Mouse (Mus musculus): ENCODE results near the gene Ptov1. TPM values are rescaled to one million over a fixed set of nuclear protein-coding genes. Genes with fewer than 3 reads are reported as not detected.

The Ptov1 gene
- total RNA-seq, 1 experiment = 144 TPM

- Histone ChIP-seq H3K4me1 (ENCODE audit: control insufficient read depth in 2 of 2, insufficient read depth in 2 of 2, low read length in 2 of 2, poor library complexity in 1 of 2) (peaks cover 0 to 2% of the 10 kb centered on the region in 2 experiments; a peak in 2 of 4 replicates), H3K9me3 (ENCODE audit: control insufficient read depth, insufficient read depth, low read depth, low read length) (no peaks in the 10 kb centered on the region), H3K36me3 (ENCODE audit: control insufficient read depth, insufficient read depth, low read length, poor library complexity, severe bottlenecking) (peaks cover 14% of the 10 kb centered on the region), H3K4me3 (ENCODE audit: insufficient read depth in 1 of 2, low read depth in 1 of 2, low read length in 2 of 2, poor library complexity in 1 of 2, severe bottlenecking in 1 of 2) (no peak overlapping the region), H3K9ac (ENCODE audit: insufficient read depth, low read depth, low read length, poor library complexity, severe bottlenecking) (no peak overlapping the region), H3K27ac (ENCODE audit: insufficient read depth, low read depth, low read length, poor library complexity, severe bottlenecking) (no peak overlapping the region)
- no peak for TF ChIP-seq HCFC1 (IDR thresholded peaks at IDR 0.05; ENCODE audit: borderline replicate concordance, insufficient read depth, low read length)
- no peak for TF ChIP-seq ZNF384 (IDR thresholded peaks at IDR 0.05; ENCODE audit: low read depth, low read length)
- TF ChIP-seq ZC3H11A (IDR thresholded peaks at IDR 0.05; ENCODE audit: borderline replicate concordance, low read depth, low read length) = no peak
- no peak for TF ChIP-seq CHD2 (IDR thresholded peaks at IDR 0.05; ENCODE audit: low read depth, low read length)
- TF ChIP-seq MAFK (IDR thresholded peaks at IDR 0.05; ENCODE audit: insufficient read depth, low read depth, low read length) = no peak
- no peak for DNase-seq (ENCODE audit: low read depth, low spot score)
- in situ Hi-C loops (cut with MboI; ENCODE audit: low sequenced_read_pairs in 2 of 2, unreplicated experiment in 2 of 2) = no loop called here
Observed at GRCm38 (mm10) chr7:44916191-44916590, 46.6 kb upstream of the Ptov1 start.

GRCm38 (mm10) chr7:44915314-44915713 is 45.7 kb upstream of the Ptov1 start:
- TF ChIP-seq CHD2 (IDR thresholded peaks at IDR 0.05; ENCODE audit: low read depth, low read length) (no peak), ZNF384 (IDR thresholded peaks at IDR 0.05; ENCODE audit: low read depth, low read length) (no peak), ZC3H11A (IDR thresholded peaks at IDR 0.05; ENCODE audit: borderline replicate concordance, low read depth, low read length) (no peak), HCFC1 (IDR thresholded peaks at IDR 0.05; ENCODE audit: borderline replicate concordance, insufficient read depth, low read length) (no peak), MAFK (IDR thresholded peaks at IDR 0.05; ENCODE audit: insufficient read depth, low read depth, low read length) (no peak)
- DNase-seq (ENCODE audit: low read depth, low spot score) = no peak
- in situ Hi-C loops (cut with MboI; ENCODE audit: low sequenced_read_pairs in 2 of 2, unreplicated experiment in 2 of 2) = no loop called here

GRCm38 (mm10) chr7:44914396-44914795 is 44.8 kb upstream of the Ptov1 start:
- H3K9ac ChIP-seq (ENCODE audit: insufficient read depth, low read depth, low read length, poor library complexity, severe bottlenecking) = no peak overlapping the region
- no peak for TF ChIP-seq ZC3H11A (IDR thresholded peaks at IDR 0.05; ENCODE audit: borderline replicate concordance, low read depth, low read length)
- no peak for TF ChIP-seq HCFC1 (IDR thresholded peaks at IDR 0.05; ENCODE audit: borderline replicate concordance, insufficient read depth, low read length)
- TF ChIP-seq CHD2 (IDR thresholded peaks at IDR 0.05; ENCODE audit: low read depth, low read length) = no peak
- TF ChIP-seq ZNF384 (IDR thresholded peaks at IDR 0.05; ENCODE audit: low read depth, low read length) = no peak
- TF ChIP-seq MAFK (IDR thresholded peaks at IDR 0.05; ENCODE audit: insufficient read depth, low read depth, low read length) = no peak
- no peak overlapping the region for H3K27ac ChIP-seq (ENCODE audit: insufficient read depth, low read depth, low read length, poor library complexity, severe bottlenecking)
- in situ Hi-C loops (cut with MboI; ENCODE audit: low sequenced_read_pairs in 2 of 2, unreplicated experiment in 2 of 2) = no loop called here
- H3K4me1 ChIP-seq (ENCODE audit: control insufficient read depth in 2 of 2, insufficient read depth in 2 of 2, low read length in 2 of 2, poor library complexity in 1 of 2) = peaks cover 0 to 2% of the 10 kb centered on the region in 2 experiments; a peak in 2 of 4 replicates
- H3K4me3 ChIP-seq (ENCODE audit: insufficient read depth in 1 of 2, low read depth in 1 of 2, low read length in 2 of 2, poor library complexity in 1 of 2, severe bottlenecking in 1 of 2) = no peak overlapping the region
- no peaks in the 10 kb centered on the region for H3K9me3 ChIP-seq (ENCODE audit: control insufficient read depth, insufficient read depth, low read depth, low read length)
- peaks cover 21% of the 10 kb centered on the region for H3K36me3 ChIP-seq (ENCODE audit: control insufficient read depth, insufficient read depth, low read length, poor library complexity, severe bottlenecking)
- DNase-seq (ENCODE audit: low read depth, low spot score) = no peak

More at GRCm38 (mm10) chr7:44915314-44915713, 45.7 kb upstream of the Ptov1 start:
- Histone ChIP-seq H3K9ac (ENCODE audit: insufficient read depth, low read depth, low read length, poor library complexity, severe bottlenecking) (no peak overlapping the region), H3K4me1 (ENCODE audit: control insufficient read depth in 2 of 2, insufficient read depth in 2 of 2, low read length in 2 of 2, poor library complexity in 1 of 2) (peaks cover 0 to 2% of the 10 kb centered on the region in 2 experiments; a peak in 2 of 4 replicates), H3K27ac (ENCODE audit: insufficient read depth, low read depth, low read length, poor library complexity, severe bottlenecking) (no peak overlapping the region; the same call in 1 of the 2 replicates), H3K4me3 (ENCODE audit: insufficient read depth in 1 of 2, low read depth in 1 of 2, low read length in 2 of 2, poor library complexity in 1 of 2, severe bottlenecking in 1 of 2) (no peak overlapping the region), H3K9me3 (ENCODE audit: control insufficient read depth, insufficient read depth, low read depth, low read length) (no peaks in the 10 kb centered on the region), H3K36me3 (ENCODE audit: control insufficient read depth, insufficient read depth, low read length, poor library complexity, severe bottlenecking) (peaks cover 14% of the 10 kb centered on the region)

- H3K36me3 ChIP-seq (ENCODE audit: control insufficient read depth, insufficient read depth, low read length, poor library complexity, severe bottlenecking) = peaks cover 51% of the 10 kb centered on the region
- H3K27ac ChIP-seq (ENCODE audit: insufficient read depth, low read depth, low read length, poor library complexity, severe bottlenecking) = no peak overlapping the region
- DNase-seq (ENCODE audit: low read depth, low spot score) = no peak
- in situ Hi-C loops (cut with MboI; ENCODE audit: low sequenced_read_pairs in 2 of 2, unreplicated experiment in 2 of 2) = no loop called here
- peaks cover 0 to under 1% of the 10 kb centered on the region in 2 experiments; a peak in 2 of 4 replicates for H3K4me1 ChIP-seq (ENCODE audit: control insufficient read depth in 2 of 2, insufficient read depth in 2 of 2, low read length in 2 of 2, poor library complexity in 1 of 2)
- H3K9ac ChIP-seq (ENCODE audit: insufficient read depth, low read depth, low read length, poor library complexity, severe bottlenecking) = no peak overlapping the region
- no peaks in the 10 kb centered on the region for H3K9me3 ChIP-seq (ENCODE audit: control insufficient read depth, insufficient read depth, low read depth, low read length)
- TF ChIP-seq ZNF384 (IDR thresholded peaks at IDR 0.05; ENCODE audit: low read depth, low read length) = no peak
- no peak for TF ChIP-seq ZC3H11A (IDR thresholded peaks at IDR 0.05; ENCODE audit: borderline replicate concordance, low read depth, low read length)
- no peak overlapping the region for H3K4me3 ChIP-seq (ENCODE audit: insufficient read depth in 1 of 2, low read depth in 1 of 2, low read length in 2 of 2, poor library complexity in 1 of 2, severe bottlenecking in 1 of 2)
Observed at GRCm38 (mm10) chr7:44908706-44909476, 39.3 kb upstream of the Ptov1 start.
